Mouse (Mus musculus) lung, adult 2 months (tissue): ENCODE results near the gene Fam81b. TPM values are rescaled to one million over a fixed set of nuclear protein-coding genes. Genes with fewer than 3 reads are reported as not detected.
"Not testable (repeated sequence)": the region's sequence is repeated elsewhere in the genome, so short reads cannot be mapped to it uniquely, and the experiment has no call there.

Source experiments
- DNase-seq: peaks from one replicate; pipeline ENCODE4 v3.0.0; 2022
- H3K4me1 ChIP-seq: fragments of 200-500 bp; 2 replicates; pipeline ENCODE4 v1.6.1; 2011; ENCODE audit warnings: low read length; ENCODE audit not compliant: control insufficient read depth, insufficient read depth
- H3K4me3 ChIP-seq: fragments of 200-500 bp; replicated peaks from 2 replicates; pipeline ENCODE3; 2011; ENCODE audit warnings: low read depth, mild to moderate bottlenecking, control low read depth, low read length; ENCODE audit errors: extremely low read depth
- CTCF ChIP-seq: fragments of 200-500 bp; IDR thresholded peaks from 2 replicates; pipeline ENCODE4 v1.5.1; 2011; ENCODE audit warnings: mild to moderate bottlenecking, low read length, control low read depth; ENCODE audit not compliant: insufficient read depth
- POLR2A ChIP-seq: fragments of 200-500 bp; IDR thresholded peaks from 2 replicates; pipeline ENCODE4 v1.6.1; 2011; ENCODE audit warnings: low read depth, mild to moderate bottlenecking, control low read depth, low read length, borderline replicate concordance; ENCODE audit errors: extremely low read depth
- WGBS: fragments of 180-500 bp; shearing (Covaris S2); methylation state at CpG from one replicate; pipeline ENCODE4 v1.1.7; 2018; 5-methylcytosine and 5-hydroxymethylcytosine counted together
- polyA plus RNA-seq: library from polyadenylated mRNA; depleted of rRNA; stranded (reverse); fragments of >200 nt; gene quantifications from 2 replicates; pipeline ENCODE4 v1.2.3, GENCODE M21; 2012; rRNA removed

Gene Fam81b
- polyA plus RNA-seq, result 0.20 and 0.93 TPM in 2 replicates

GRCm38 (mm10) chr13:76304637-76305122, at the start of gene Fam81b:
Gene Fam81b (minus strand): TSS chr13:76305072.
- WGBS, result 32% methylated on average over 7 of the region's 7 CpGs
- H3K4me1 ChIP-seq, result no peaks in the 10 kb centered on the region
- DNase-seq, result no peak
- 0 out of 2 replicates have a peak, but pooled peaks have one; percentile 3 for TF ChIP-seq CTCF
- no peak for TF ChIP-seq POLR2A
- H3K4me3 ChIP-seq, result no peak within 1 kb of the TSS

GRCm38 (mm10) chr13:76345941-76346340, 41.1 kb upstream of the Fam81b start:
- not testable (repeated sequence) for H3K4me3 ChIP-seq
- WGBS, result 60% methylated on average over 21 of the region's 21 CpGs

DNA sequence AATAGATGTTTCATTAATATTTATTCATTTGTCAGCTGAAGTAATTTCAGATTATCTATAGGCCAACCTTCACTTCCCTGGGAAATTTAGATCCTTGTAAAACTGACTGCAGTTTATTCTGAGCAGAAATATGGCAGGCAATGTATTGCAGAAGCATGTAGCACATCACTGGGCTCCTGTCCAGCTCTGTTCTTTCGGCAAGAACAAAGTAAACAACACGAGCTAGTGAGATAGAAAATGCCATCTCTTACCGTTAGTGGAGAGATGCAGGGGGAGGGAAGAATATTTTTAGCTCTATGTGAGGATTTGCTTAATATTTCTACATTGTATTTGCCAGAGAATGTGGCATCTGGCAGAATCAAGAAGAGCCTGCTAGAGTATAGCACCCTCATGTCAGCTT, 13.8 kb upstream of the Fam81b start:
- WGBS, result 21% methylated on average over 3 of the region's 3 CpGs
- TF ChIP-seq CTCF (no peak), POLR2A (no peak)
- H3K4me3 ChIP-seq, result no peak overlapping the region
- H3K4me1 ChIP-seq, result no peaks in the 10 kb centered on the region
- DNase-seq, result no peak

More at GRCm38 (mm10) chr13:76345941-76346340, 41.1 kb upstream of the Fam81b start:
- not testable (repeated sequence) for DNase-seq, H3K4me1 ChIP-seq

- TF ChIP-seq CTCF (no peak), POLR2A (no peak)
- H3K4me1 ChIP-seq, result no peaks in the 10 kb centered on the region
- H3K4me3 ChIP-seq, result no peak overlapping the region
- DNase-seq, result no peak
- 81% methylated on average over 7 of the region's 7 CpGs for WGBS
These were observed 6.7 kb upstream of the Fam81b start for GRCm38 (mm10) chr13:76311580-76311979.

DNA sequence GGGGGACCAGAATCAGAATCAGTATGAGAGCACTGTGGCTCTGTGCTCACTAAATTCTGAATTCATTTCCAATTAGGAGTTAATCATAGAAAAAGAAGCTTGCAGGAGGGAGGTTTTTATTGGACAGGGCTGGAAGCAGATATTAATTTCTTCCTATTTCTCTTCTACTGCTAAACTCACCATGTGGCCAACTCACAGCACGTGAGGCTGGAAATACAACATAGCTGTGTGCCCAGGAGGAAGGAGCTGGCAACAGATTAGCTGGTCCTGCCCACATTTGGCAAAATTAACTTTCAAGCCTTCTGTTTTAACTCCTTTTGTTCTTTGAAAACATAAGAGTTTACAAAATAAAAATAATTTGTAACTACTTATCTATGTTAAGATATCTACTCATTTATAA, 3.9 kb upstream of the Fam81b start:
- 29% methylated on average over 1 of the region's 1 CpGs for WGBS
- DNase-seq, result no peak
- TF ChIP-seq POLR2A (no peak), CTCF (no peak)
- H3K4me3 ChIP-seq, result no peak overlapping the region
- no peaks in the 10 kb centered on the region for H3K4me1 ChIP-seq

DNA sequence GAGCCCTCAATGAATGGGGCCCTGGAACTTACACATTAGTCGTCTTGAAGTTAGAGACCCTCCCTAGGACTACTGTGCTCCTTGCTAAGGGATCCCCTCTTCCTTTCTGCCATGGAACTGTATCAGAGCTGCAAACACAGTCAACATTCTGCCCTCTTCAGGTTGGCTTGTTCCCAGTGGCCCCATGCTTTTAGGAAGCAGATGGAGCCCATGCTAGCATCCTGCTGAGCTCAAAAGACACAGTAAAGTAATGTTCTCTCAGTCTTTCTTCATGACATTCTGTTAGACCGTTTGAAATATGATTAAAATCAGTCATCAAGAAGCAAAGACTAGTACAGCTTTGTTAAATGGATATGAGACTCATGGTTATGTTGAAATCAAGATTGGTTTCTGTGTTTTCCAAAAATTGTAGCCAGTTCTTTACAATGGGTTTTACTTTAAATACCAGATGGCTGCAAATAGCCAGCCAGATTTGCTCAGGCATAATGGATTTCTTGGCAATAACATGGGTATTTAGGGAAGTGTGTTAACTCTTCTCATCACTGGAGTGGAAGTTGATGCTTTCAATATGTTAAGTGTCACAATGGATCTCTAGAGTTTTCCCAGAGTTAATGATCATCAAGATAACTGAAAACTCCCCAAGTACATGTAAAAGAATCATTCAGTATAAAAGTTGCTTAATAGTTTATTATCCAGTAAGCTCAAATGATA, 938 bp upstream of the Fam81b start:
- no peak overlapping the region for H3K4me3 ChIP-seq
- no peaks in the 10 kb centered on the region for H3K4me1 ChIP-seq
- 49% methylated on average over 2 of the region's 2 CpGs for WGBS
- DNase-seq, result no peak
- TF ChIP-seq POLR2A (no peak), CTCF (no peak)

DNA sequence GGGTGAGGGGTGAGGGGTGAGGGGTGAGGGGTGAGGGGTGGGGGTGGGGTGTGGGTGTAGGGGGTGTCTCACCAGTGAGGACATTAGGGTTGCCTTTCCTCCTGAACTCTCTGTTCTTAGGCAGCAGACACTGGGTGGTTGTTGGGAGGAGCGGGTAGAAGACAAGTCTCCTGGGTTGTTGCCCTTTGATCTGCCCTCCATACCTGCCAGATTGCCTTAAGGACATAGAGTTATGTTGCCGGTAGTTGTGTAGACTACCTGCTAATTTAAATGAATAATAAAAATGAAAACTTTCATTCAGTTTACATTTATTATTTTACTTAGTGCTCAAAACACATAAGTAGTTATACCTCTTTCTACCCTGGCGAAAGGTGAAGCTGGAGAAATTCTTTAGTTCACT, 369 bp upstream of the Fam81b start:
- no peak for TF ChIP-seq POLR2A
- no peak for DNase-seq
- Histone ChIP-seq H3K4me1 (no peaks in the 10 kb centered on the region), H3K4me3 (no peak overlapping the region)
- 89% methylated on average over 3 of the region's 3 CpGs for WGBS

GRCm38 (mm10) chr13:76304201-76304600, 671 bp downstream of the Fam81b start:
- no peak for DNase-seq
- TF ChIP-seq CTCF (no peak), POLR2A (no peak)
- H3K4me3 ChIP-seq, result no peak overlapping the region
- H3K4me1 ChIP-seq, result no peaks in the 10 kb centered on the region
- 76% methylated on average over 1 of the region's 1 CpGs for WGBS

GRCm38 (mm10) chr13:76303160-76303559, 1.7 kb downstream of the Fam81b start:
- TF ChIP-seq CTCF (no peak), POLR2A (no peak)
- no peak for DNase-seq
- Histone ChIP-seq H3K4me1 (no peaks in the 10 kb centered on the region), H3K4me3 (no peak overlapping the region)
- WGBS, result 77% methylated on average over 1 of the region's 1 CpGs

- WGBS, result 73% methylated on average over 2 of the region's 2 CpGs
- TF ChIP-seq CTCF, result no peak
- TF ChIP-seq POLR2A, result no peak
- DNase-seq, result no peak
- no peak overlapping the region for H3K4me3 ChIP-seq
- no peaks in the 10 kb centered on the region for H3K4me1 ChIP-seq
These were observed 2.8 kb downstream of the Fam81b start for GRCm38 (mm10) chr13:76302056-76302455.
